8 mouse cellular contexts compared by ENCODE assay signal in genomic region chr11:85833081-85833521, GRCm38 (mm10). TPM values are rescaled to one million over a fixed set of nuclear protein-coding genes. Genes with fewer than 3 reads are reported as not detected.
DNase-seq lines count a peak whose midpoint lies in the region; ATAC-seq and TF ChIP-seq lines count a peak whose summit lies in the region.

No protein-coding gene starts in this region.

- WGBS in lung, adult 2 months = under 1% methylated on average over 53 of the region's 54 CpGs
- under 1% methylated on average over 42 of the region's 54 CpGs for WGBS in midbrain, embryonic 16.5 days

- peaks cover 54% of the 10 kb centered on the region for H3K27me3 ChIP-seq in midbrain, embryonic 16.5 days (ENCODE audit: control insufficient read depth, insufficient read depth, low read depth, low read length)

- H3K9ac ChIP-seq in midbrain, embryonic 16.5 days (ENCODE audit: low read depth, low read length) = 0 out of 2 replicates have a peak overlapping the region, but pooled peaks have one; percentile 10

- peak; percentile 51 for DNase-seq in lung, adult 2 months
- DNase-seq in lung, postnatal 14 days = no peak
- DNase-seq in kidney, postnatal 10 days = peak; percentile 66
- no peak for DNase-seq in frontal cortex, postnatal 36 days (ENCODE audit: low spot score in 2 of 2)
- DNase-seq in spleen, postnatal 4 days (ENCODE audit: low spot score in 2 of 2) = no peak
- DNase-seq in spleen, postnatal 14 days (ENCODE audit: low spot score in 2 of 2) = no peak

- H3K4me3 ChIP-seq in lung, adult 2 months (replicated peaks; ENCODE audit: extremely low read depth, low read depth, low read length) = peak overlapping the region; percentile 71
- H3K4me3 ChIP-seq in embryonic fibroblast, embryonic 13.5 days (ENCODE audit: insufficient read depth, low read length) = peak overlapping the region; percentile 58
- H3K4me3 ChIP-seq in midbrain, embryonic 16.5 days (ENCODE audit: low read depth, low read length) = peak overlapping the region; percentile 29

- no peak for ATAC-seq in midbrain, embryonic 16.5 days

- no peak for TF ChIP-seq CTCF in lung, adult 2 months (IDR thresholded peaks at IDR 0.05; ENCODE audit: insufficient read depth, low read length)
- no peak for TF ChIP-seq CTCF in embryonic fibroblast, embryonic 13.5 days (IDR thresholded peaks at IDR 0.05; ENCODE audit: borderline replicate concordance, insufficient read depth, low read length)

- H3K4me2 ChIP-seq in midbrain, embryonic 16.5 days (ENCODE audit: low read length) = peak overlapping the region; percentile 51

- peak; percentile 37; the same call in 1 of the 2 replicates for TF ChIP-seq POLR2A in lung, adult 2 months (IDR thresholded peaks at IDR 0.05; ENCODE audit: borderline replicate concordance, extremely low read depth, low read depth, low read length)
- no peak for TF ChIP-seq POLR2A in embryonic fibroblast, embryonic 13.5 days (IDR thresholded peaks at IDR 0.05; ENCODE audit: low read depth, low read length)

- no peaks in the 10 kb centered on the region for H3K36me3 ChIP-seq in midbrain, embryonic 16.5 days (ENCODE audit: control insufficient read depth, insufficient read depth, low read length)

- no peak overlapping the region for H3K27ac ChIP-seq in embryonic fibroblast, embryonic 13.5 days (ENCODE audit: insufficient read depth, low read length)
- no peak overlapping the region for H3K27ac ChIP-seq in midbrain, embryonic 16.5 days (ENCODE audit: low read length)

- H3K4me1 ChIP-seq in lung, adult 2 months (ENCODE audit: control insufficient read depth, insufficient read depth, low read length) = no peaks in the 10 kb centered on the region; the same call in 1 of the 2 replicates
- H3K4me1 ChIP-seq in embryonic fibroblast, embryonic 13.5 days (ENCODE audit: control insufficient read depth, insufficient read depth, low read length) = peaks cover 3% of the 10 kb centered on the region; the same call in 1 of the 2 replicates
- H3K4me1 ChIP-seq in midbrain, embryonic 16.5 days (ENCODE audit: control insufficient read depth, insufficient read depth, low read length) = peaks cover 12% of the 10 kb centered on the region

- H3K9me3 ChIP-seq in midbrain, embryonic 16.5 days (replicated peaks; ENCODE audit: control insufficient read depth, low read length, poor library complexity, severe bottlenecking) = no peaks in the 10 kb centered on the region

RNA-seq across cellular contexts. Expression of gene Tbx2, which starts 0.8 kb away (rescaled TPM):
- 257 and 302 TPM in 2 replicates for polyA plus RNA-seq in lung, adult 2 months (2012; rRNA removed)
- 2.2 and 3.0 TPM in 2 replicates for polyA plus RNA-seq in embryonic fibroblast, embryonic 13.5 days (2011; ENCODE audit: insufficient read length, low read depth, missing spikeins)
- polyA plus RNA-seq in midbrain, embryonic 16.5 days (2015; fragmentation: Nextera tagmentation; extraction: Ambion mirVana) = 0.39 and 0.57 TPM in 2 replicates

RNA-seq across cellular contexts. Expression of gene Gm11444, which starts 17.0 kb away (rescaled TPM):
- not detected in 2 replicates for polyA plus RNA-seq in lung, adult 2 months (2012; rRNA removed)
- not detected in 2 replicates for polyA plus RNA-seq in embryonic fibroblast, embryonic 13.5 days (2011; ENCODE audit: insufficient read length, low read depth, missing spikeins)
- polyA plus RNA-seq in midbrain, embryonic 16.5 days (2015; fragmentation: Nextera tagmentation; extraction: Ambion mirVana) = not detected in 2 replicates

RNA-seq across cellular contexts. Expression of gene Tbx4, which starts 53.1 kb away (rescaled TPM):
- 79.5 and 80.4 TPM in 2 replicates for polyA plus RNA-seq in lung, adult 2 months (2012; rRNA removed)
- polyA plus RNA-seq in embryonic fibroblast, embryonic 13.5 days (2011; ENCODE audit: insufficient read length, low read depth, missing spikeins) = 2.8 and 12.0 TPM in 2 replicates
- 0.17 and 0.43 TPM in 2 replicates for polyA plus RNA-seq in midbrain, embryonic 16.5 days (2015; fragmentation: Nextera tagmentation; extraction: Ambion mirVana)

Comparison
In these comparisons a context has a peak if more than half of its experiments do, and no peak if none do; other contexts are left out.
1. DNase-seq: peak in lung, adult 2 months (single experiment) and kidney, postnatal 10 days (single experiment); none in lung, postnatal 14 days (single experiment), frontal cortex, postnatal 36 days (0 of 2), spleen, postnatal 4 days (0 of 2) and spleen, postnatal 14 days (0 of 2).
2. RNA of gene Tbx2, which starts 0.8 kb away (polyA plus RNA-seq): 257 to 302 TPM in lung, adult 2 months; 2.2 to 3.0 TPM in embryonic fibroblast, embryonic 13.5 days and 0.39 to 0.57 TPM in midbrain, embryonic 16.5 days; every median in the first group is over 10 times any median in the second.
3. Peak in every context shown above with its lines, with median percentiles within 50 percentile points of each other: H3K4me3 ChIP-seq.